Mouse (Mus musculus) liver, adult 2 months (tissue): ENCODE results near the gene Gpkow.

ENCODE experiments used
- CTCF ChIP-seq: fragments of 200-500 bp; IDR thresholded peaks from 2 replicates; pipeline ENCODE4 v1.5.1; 2011; ENCODE audit warnings: low read depth, low read length, control low read depth
- POLR2A ChIP-seq: fragments of 200-500 bp; IDR thresholded peaks from 2 replicates; pipeline ENCODE4 v1.6.1; 2011; ENCODE audit warnings: low read length, control low read depth; ENCODE audit not compliant: insufficient read depth; ENCODE audit errors: extremely low read depth

DNA sequence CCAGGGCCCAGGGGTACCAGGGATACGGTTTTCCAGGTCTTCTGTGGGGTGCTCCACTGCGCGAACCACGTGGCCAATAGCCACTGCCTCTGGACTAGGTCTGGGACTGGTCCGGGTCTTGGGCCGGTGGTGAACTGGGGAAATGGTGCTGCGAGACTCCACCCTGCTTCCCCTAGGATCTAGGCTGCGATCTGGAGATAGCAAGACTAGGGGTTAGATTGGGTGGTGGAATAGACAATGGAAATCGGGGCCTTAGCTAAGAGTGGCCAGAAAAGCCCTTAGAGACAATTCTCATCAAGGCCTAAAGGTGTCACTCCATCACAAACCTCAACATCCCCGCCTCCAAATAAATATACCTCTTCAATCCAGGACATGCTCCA is 21.9 kb upstream of the Gpkow start:
- TF ChIP-seq POLR2A, result no peak
- TF ChIP-seq CTCF, result no peak
